Mouse (Mus musculus): ENCODE results near the gene Esp8. TPM values are rescaled to one million over a fixed set of nuclear protein-coding genes. Genes with fewer than 3 reads are reported as not detected.
"Not testable (repeated sequence)": the region's sequence is repeated elsewhere in the genome, so short reads cannot be mapped to it uniquely, and the experiment has no call there.

The Esp8 gene
- total RNA-seq (2021), result not detected
- long read RNA-seq, experiment 1, result 0 reads
- long read RNA-seq, experiment 2, result 0 reads

- DNase-seq, result no peak
- intact Hi-C loops (cut with DNase I), result no loop called here
Observed at GRCm38 (mm10) chr17:40519818-40520217, at the start of gene Esp8. Esp8 (plus strand) TSS chr17:40520022.

GRCm38 (mm10) chr17:40483566-40483965 is 36.3 kb upstream of the Esp8 start:
- DNase-seq; intact Hi-C loops (cut with DNase I): not testable (repeated sequence)

- intact Hi-C loops (cut with DNase I); DNase-seq: not testable (repeated sequence)
Observed at GRCm38 (mm10) chr17:40495468-40496185, 24.2 kb upstream of the Esp8 start.

- no peak for DNase-seq
- intact Hi-C loops (cut with DNase I), result no loop called here
Observed at GRCm38 (mm10) chr17:40529813-40530212, 10.0 kb downstream of the Esp8 start.

GRCm38 (mm10) chr17:40531147-40531546 is 11.3 kb downstream of the Esp8 start:
- DNase-seq, result no peak
- intact Hi-C loops (cut with DNase I), result no loop called here

GRCm38 (mm10) chr17:40547005-40547404 is 27.2 kb downstream of the Esp8 start:
- intact Hi-C loops (cut with DNase I); DNase-seq: not testable (repeated sequence)

GRCm38 (mm10) chr17:40553470-40553869 is 33.6 kb downstream of the Esp8 start:
- intact Hi-C loops (cut with DNase I), result no loop called here
- DNase-seq, result no peak

GRCm38 (mm10) chr17:40561207-40561606 is 41.4 kb downstream of the Esp8 start, which contains the start of gene Esp6:
Esp6 (plus strand) TSS chr17:40561507.
- intact Hi-C loops (cut with DNase I), result no loop called here
- DNase-seq, result no peak

Other genes starting within 250 kb of the Esp8 start
- gene Crisp1, start 200.8 kb upstream of the Esp8 start, total RNA-seq (2021), result not detected
- gene Esp6, start 41.5 kb downstream of the Esp8 start, total RNA-seq (2021), result not detected
- gene Esp4, start 78.6 kb downstream of the Esp8 start, total RNA-seq (2021), result not detected
- gene Esp3, start 112.1 kb downstream of the Esp8 start, total RNA-seq (2021), result not detected
- gene Esp1, start 207.1 kb downstream of the Esp8 start, total RNA-seq (2021), result not detected